Comparison of ENCODE assay signal across 24 mouse cellular contexts in the genomic region with DNA sequence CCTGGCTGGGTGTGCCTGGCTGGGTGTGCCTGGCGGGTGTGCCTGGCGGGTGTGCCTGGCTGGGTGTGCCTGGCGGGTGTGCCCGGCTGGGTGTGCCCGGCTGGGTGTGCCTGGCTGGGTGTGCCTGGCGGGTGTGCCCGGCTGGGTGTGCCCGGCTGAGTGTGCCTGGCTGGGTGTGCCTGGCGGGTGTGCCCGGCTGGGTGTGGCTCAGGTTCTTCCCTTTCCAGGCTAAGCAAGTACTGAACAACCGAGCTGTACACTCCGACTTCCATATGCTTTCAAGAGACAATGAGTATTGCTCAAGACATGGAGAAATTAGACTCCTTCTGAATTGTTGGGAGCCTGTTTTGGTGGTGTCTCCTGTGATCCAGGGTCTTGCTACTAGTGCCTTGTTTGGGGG. TPM values are rescaled to one million over a fixed set of nuclear protein-coding genes. Genes with fewer than 3 reads are reported as not detected.
A peak's percentile ranks its signal among the peaks of the same experiment; 100 is the strongest.
DNase-seq lines count a peak whose midpoint lies in the region; ATAC-seq and TF ChIP-seq lines count a peak whose summit lies in the region.
"Had no signal": no experiment of that assay in that cellular context is flagged by ENCODE, and none has a peak within 500 bp of the region (broad histone marks: within the 10 kb centered on the region; RNA-seq: fewer than 3 reads in every experiment).

No protein-coding gene starts in this region.

- no peak for TF ChIP-seq EP300 in liver, postnatal 0 days (IDR thresholded peaks at IDR 0.05; ENCODE audit: low read depth)

- H3K9me3 ChIP-seq in heart, embryonic 11.5 days (replicated peaks; ENCODE audit: control insufficient read depth, low read length) = no peaks in the 10 kb centered on the region
- H3K9me3 ChIP-seq in liver, embryonic 13.5 days (replicated peaks) = peaks cover 24% of the 10 kb centered on the region
- peaks cover 4% of the 10 kb centered on the region for H3K9me3 ChIP-seq in liver, postnatal 0 days (ENCODE audit: low read length)
- H3K9me3 ChIP-seq: embryonic facial prominence, embryonic 15.5 days; forebrain, embryonic 12.5 days; G1E; hindbrain, embryonic 12.5 days had no signal

- H3K36me3 ChIP-seq in heart, embryonic 11.5 days (ENCODE audit: control insufficient read depth, insufficient read depth, low read length) = peaks cover 7% of the 10 kb centered on the region; the same call in 1 of the 2 replicates
- peaks cover 31% of the 10 kb centered on the region for H3K36me3 ChIP-seq in liver, embryonic 13.5 days
- peaks cover 9% of the 10 kb centered on the region for H3K36me3 ChIP-seq in liver, postnatal 0 days (replicated peaks; ENCODE audit: insufficient read depth, low read length)

- peaks cover 15% of the 10 kb centered on the region for H3K4me1 ChIP-seq in heart, embryonic 11.5 days (ENCODE audit: control insufficient read depth, insufficient read depth, low read length)
- peaks cover 45% of the 10 kb centered on the region for H3K4me1 ChIP-seq in liver, embryonic 13.5 days (replicated peaks)
- peaks cover 25% of the 10 kb centered on the region for H3K4me1 ChIP-seq in liver, postnatal 0 days (ENCODE audit: insufficient read depth)

- no peak for ATAC-seq in heart, embryonic 11.5 days (replicated peaks; ENCODE audit: insufficient number of reproducible peaks, low FRiP score, low TSS enrichment)
- no peak for ATAC-seq in liver, embryonic 13.5 days (ENCODE audit: low read depth)
- ATAC-seq in liver, postnatal 0 days = no peak
- ATAC-seq: forebrain, embryonic 16.5 days; hindbrain, embryonic 16.5 days; inflammation-experienced regulatory T-cells, adult 6 months; intestine, postnatal 0 days had no signal

- no peak overlapping the region for H3K4me3 ChIP-seq in heart, embryonic 11.5 days (ENCODE audit: low read depth, low read length)
- no peak overlapping the region for H3K4me3 ChIP-seq in liver, embryonic 13.5 days (replicated peaks)
- no peak overlapping the region for H3K4me3 ChIP-seq in liver, postnatal 0 days (ENCODE audit: low read depth, low read length)
- H3K4me3 ChIP-seq: embryonic facial prominence, embryonic 15.5 days; erythroblast, embryonic 14.5 days; forebrain, embryonic 12.5 days; hindbrain, embryonic 12.5 days had no signal

- no peak for TF ChIP-seq CTCF in liver, postnatal 0 days (IDR thresholded peaks at IDR 0.05; ENCODE audit: low read depth)

- 93% methylated on average over 11 of the region's 12 CpGs for WGBS in heart, embryonic 11.5 days (ENCODE audit: insufficient replicate concordance)
- WGBS in liver, embryonic 13.5 days (ENCODE audit: insufficient replicate concordance) = 85% methylated on average over 12 of the region's 12 CpGs
- WGBS in liver, postnatal 0 days (ENCODE audit: insufficient replicate concordance) = 87% methylated on average over 9 of the region's 12 CpGs

- H3K4me2 ChIP-seq in heart, embryonic 11.5 days = no peak overlapping the region
- no peak overlapping the region for H3K4me2 ChIP-seq in liver, embryonic 13.5 days
- no peak overlapping the region for H3K4me2 ChIP-seq in liver, postnatal 0 days (ENCODE audit: low read depth, low read length)
- H3K4me2 ChIP-seq: embryonic facial prominence, embryonic 15.5 days; forebrain, embryonic 12.5 days; hindbrain, embryonic 12.5 days had no signal

- H3K27ac ChIP-seq in heart, embryonic 11.5 days (ENCODE audit: low read depth, low read length) = no peak overlapping the region
- peak overlapping the region; percentile 83 for H3K27ac ChIP-seq in liver, embryonic 13.5 days
- H3K27ac ChIP-seq in liver, postnatal 0 days (ENCODE audit: low read depth) = peak overlapping the region; percentile 71
- H3K27ac ChIP-seq: embryonic facial prominence, embryonic 15.5 days; forebrain, embryonic 12.5 days; hindbrain, embryonic 12.5 days had no signal

- H3K9ac ChIP-seq in heart, embryonic 11.5 days (ENCODE audit: low read depth, low read length) = no peak overlapping the region
- no peak overlapping the region for H3K9ac ChIP-seq in liver, embryonic 13.5 days
- H3K9ac ChIP-seq in liver, postnatal 0 days (replicated peaks) = no peak overlapping the region
- H3K9ac ChIP-seq: embryonic facial prominence, embryonic 15.5 days; forebrain, embryonic 12.5 days; hindbrain, embryonic 12.5 days had no signal

- no peaks in the 10 kb centered on the region for H3K27me3 ChIP-seq in heart, embryonic 11.5 days (ENCODE audit: control insufficient read depth, insufficient read depth, low read length)
- no peaks in the 10 kb centered on the region for H3K27me3 ChIP-seq in liver, embryonic 13.5 days
- H3K27me3 ChIP-seq in liver, postnatal 0 days (ENCODE audit: insufficient read depth, low read length) = no peaks in the 10 kb centered on the region
- H3K27me3 ChIP-seq: embryonic facial prominence, embryonic 15.5 days; forebrain, embryonic 12.5 days; hindbrain, embryonic 12.5 days had no signal

- peak; percentile 84 for DNase-seq in heart, adult 11 months
- peak; percentile 35 for DNase-seq in ZHBTc4 (ENCODE audit: low read depth, low spot score)
- no peak for DNase-seq in liver, embryonic 13.5 days
- DNase-seq in liver, postnatal 0 days = no peak
- DNase-seq in right cerebral cortex, postnatal 25 days = no peak
- DNase-seq in urinary bladder, postnatal 36 days (ENCODE audit: low spot score in 2 of 2) = no peak
- no peak for DNase-seq in gastrocnemius, postnatal 25 days
- DNase-seq: adrenal gland, adult 2 months; adrenal gland, postnatal 25 days; cerebellum, adult 11-12 months; embryo, embryonic 11 days; gastrocnemius, postnatal 14 days; heart, postnatal 10 days; heart, postnatal 4 days had no signal

RNA-seq across cellular contexts. Expression of a gene that starts 2.0 kb away (rescaled TPM):
- polyA plus RNA-seq in heart, embryonic 11.5 days (2014; fragmentation: Nextera tagmentation; extraction: Ambion mirVana) = 4,475 and 4,598 TPM in 2 replicates
- 3,630 and 3,871 TPM in 2 replicates for polyA plus RNA-seq in liver, embryonic 13.5 days (2015; fragmentation: Nextera tagmentation; extraction: Ambion mirVana)
- polyA plus RNA-seq in liver, postnatal 0 days (2015; fragmentation: Nextera tagmentation; extraction: Ambion mirVana) = 2,313 and 2,332 TPM in 2 replicates
- total RNA-seq in gastrocnemius, postnatal 25 days (2021) = 100 to 1,000 TPM; 197 to 277 TPM

RNA-seq across cellular contexts. Expression of a gene that starts 24.4 kb away (rescaled TPM):
- polyA plus RNA-seq in heart, embryonic 11.5 days (2014; fragmentation: Nextera tagmentation; extraction: Ambion mirVana) = 6.8 and 7.9 TPM in 2 replicates
- 4.4 and 4.7 TPM in 2 replicates for polyA plus RNA-seq in liver, embryonic 13.5 days (2015; fragmentation: Nextera tagmentation; extraction: Ambion mirVana)
- polyA plus RNA-seq in liver, postnatal 0 days (2015; fragmentation: Nextera tagmentation; extraction: Ambion mirVana) = 3.4 and 3.7 TPM in 2 replicates
- 10 to 100 TPM; 37.4 to 43.0 TPM for total RNA-seq in gastrocnemius, postnatal 25 days (2021)

RNA-seq across cellular contexts. Expression of a gene that starts 31.0 kb away (rescaled TPM):
- 353 and 356 TPM in 2 replicates for polyA plus RNA-seq in heart, embryonic 11.5 days (2014; fragmentation: Nextera tagmentation; extraction: Ambion mirVana)
- 109 and 112 TPM in 2 replicates for polyA plus RNA-seq in liver, embryonic 13.5 days (2015; fragmentation: Nextera tagmentation; extraction: Ambion mirVana)
- 135 and 137 TPM in 2 replicates for polyA plus RNA-seq in liver, postnatal 0 days (2015; fragmentation: Nextera tagmentation; extraction: Ambion mirVana)
- total RNA-seq in gastrocnemius, postnatal 25 days (2021) = 10 to 100 TPM; 44.6 TPM

Comparison
In these comparisons a context has a peak if more than half of its experiments do, and no peak if none do; other contexts are left out.
1. DNase-seq: peak in heart, adult 11 months (single experiment) and ZHBTc4 (single experiment); none in liver, embryonic 13.5 days (single experiment), liver, postnatal 0 days (single experiment), right cerebral cortex, postnatal 25 days (single experiment), urinary bladder, postnatal 36 days (0 of 2) and gastrocnemius, postnatal 25 days (single experiment).